Mouse (Mus musculus) heart, postnatal 14 days (tissue): Measurements from ENCODE around the gene Pip4p1. TPM values are rescaled to one million over a fixed set of nuclear protein-coding genes. Genes with fewer than 3 reads are reported as not detected.

ENCODE experiments used
- DNase-seq, 2 experiments: peaks; one replicate each; pipeline ENCODE4 v3.0.0; 2021 to 2022
- intact Hi-C: fragments of 180-260 bp; cut with DNase I; formaldehyde crosslinking; loops from one replicate; pipeline ENCODE4 v1.15.1; 2025
- total RNA-seq, 2 experiments: library from RNA; stranded (reverse); gene quantifications; 2 replicates each; pipeline ENCODE4 v1.2.3; 2021

Pip4p1 gene
- total RNA-seq, 2 experiments from 2014 or later, result 19.2 to 21.8 TPM

- peak; percentile 17 to 42 for DNase-seq
- intact Hi-C loops, result no loop called here
Observed at GRCm38 (mm10) chr14:50897374-50897765, 33.3 kb downstream of the Pip4p1 start, which contains the start of gene Klhl33. Gene Klhl33, minus strand, starts transcription at chr14:50897507.

GRCm38 (mm10) chr14:50896747-50897373 lies 33.8 kb downstream of the Pip4p1 start:
- DNase-seq, result peak in 1 of 2 experiments; percentile 23
- intact Hi-C loops, result no loop called here

- intact Hi-C loops, result no loop called here
Observed at GRCm38 (mm10) chr14:50895985-50896746, 34.5 kb downstream of the Pip4p1 start.

GRCm38 (mm10) chr14:50895407-50895806 lies 35.2 kb downstream of the Pip4p1 start:
- intact Hi-C loops, result no loop called here
- DNase-seq, result no peak

More at GRCm38 (mm10) chr14:50895985-50896746, 34.5 kb downstream of the Pip4p1 start:
- peak; percentile 58 to 62 for DNase-seq

DNA sequence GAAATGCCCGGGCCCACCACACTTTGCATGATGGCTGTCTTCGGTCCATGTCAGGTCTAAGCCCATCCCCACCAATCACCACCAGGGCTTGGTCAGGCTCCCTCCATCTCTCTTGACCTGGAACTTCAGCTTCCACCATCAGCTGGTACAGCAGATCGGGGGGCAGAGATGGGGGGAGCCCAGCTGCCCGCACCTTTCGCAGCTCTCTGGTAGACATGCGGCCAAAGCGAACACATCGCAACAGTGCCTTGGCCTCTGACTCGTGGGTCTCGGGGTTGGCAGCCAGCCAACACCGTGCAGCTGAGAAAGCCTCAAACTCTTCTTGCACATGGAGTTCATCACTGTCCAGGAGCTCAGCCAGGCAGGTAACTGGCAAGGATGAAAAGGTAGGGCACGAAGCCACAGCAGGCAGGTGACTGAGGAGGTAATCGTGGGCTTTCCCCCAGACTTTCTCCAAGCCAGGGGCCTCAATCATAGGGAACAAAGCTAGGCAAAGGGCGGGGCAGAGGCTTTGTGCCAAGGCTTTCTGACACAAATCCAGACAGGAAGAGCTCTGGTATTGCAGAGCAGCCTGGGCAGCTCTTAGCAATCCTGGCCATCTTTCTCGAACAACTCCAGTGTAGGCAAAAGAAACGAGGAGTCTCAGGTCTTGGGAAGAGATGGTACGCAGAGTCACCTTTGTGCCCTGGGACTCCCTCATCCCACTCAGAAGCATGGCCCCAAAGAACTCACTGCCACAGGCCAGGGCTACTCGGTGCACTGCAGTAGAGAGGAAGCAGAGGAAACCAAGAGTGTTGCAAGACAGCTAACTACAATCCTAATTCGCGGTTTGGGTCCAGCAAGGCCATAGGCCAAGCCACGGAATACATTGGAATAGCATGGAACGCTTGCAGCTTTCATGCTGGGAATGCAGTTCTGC lies 37.9 kb downstream of the Pip4p1 start:
- DNase-seq, result peak; percentile 29 to 34
- intact Hi-C loops, result no loop called here

- no peak for DNase-seq
- intact Hi-C loops, result no loop called here
Observed at GRCm38 (mm10) chr14:50892091-50892490, 38.6 kb downstream of the Pip4p1 start.

DNA sequence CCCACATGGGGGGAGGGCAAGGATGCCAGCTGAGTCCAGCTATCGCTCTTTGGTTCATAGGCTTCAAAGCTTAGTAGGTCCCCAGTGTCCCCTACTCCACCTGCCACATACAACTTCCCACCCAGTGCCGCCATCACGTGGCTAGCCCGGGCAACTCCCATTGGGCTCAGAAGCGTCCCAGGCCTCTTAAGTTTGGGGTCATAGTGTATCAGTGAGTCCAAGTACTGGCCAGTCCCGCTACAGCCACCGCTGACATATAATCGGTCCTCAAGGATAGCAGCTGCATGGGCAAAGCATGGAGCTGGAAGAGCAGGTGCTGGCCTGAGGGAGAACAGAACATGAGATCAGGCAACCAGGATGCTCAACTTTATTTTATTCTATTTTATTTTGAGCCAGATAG lies 39.0 kb downstream of the Pip4p1 start:
- DNase-seq, result no peak
- intact Hi-C loops, result no loop called here

GRCm38 (mm10) chr14:50876236-50876950 lies 54.3 kb downstream of the Pip4p1 start:
- intact Hi-C loops, result no loop called here
- no peak for DNase-seq

Other genes with a start within 250 kb of the Pip4p1 start
- gene Olfr747, start 237.7 kb downstream of the Pip4p1 start, total RNA-seq, result not detected
- not detected for gene Olfr748, start 223.5 kb downstream of the Pip4p1 start, total RNA-seq
- not detected for gene Olfr749, start 185.8 kb downstream of the Pip4p1 start, total RNA-seq
- gene Ttc5, start 145.3 kb downstream of the Pip4p1 start, total RNA-seq, result 10 to 100 TPM; 18.1 to 24.3 TPM
- not detected for gene Ccnb1ip1, start 123.1 kb downstream of the Pip4p1 start, total RNA-seq
- gene Parp2, start 123.0 kb downstream of the Pip4p1 start, total RNA-seq, result 10 to 100 TPM; 13.3 to 14.1 TPM
- 10 to 100 TPM; 10.4 to 15.5 TPM for gene Tep1, start 60.3 kb downstream of the Pip4p1 start, total RNA-seq
- gene Klhl33, start 33.3 kb downstream of the Pip4p1 start, total RNA-seq, result 10 to 100 TPM; 14.5 to 22.5 TPM
- 10 to 100 TPM; 59.4 to 63.9 TPM for gene Osgep, start 6.0 kb downstream of the Pip4p1 start, total RNA-seq
- 10 to 100 TPM; 26.3 to 29.4 TPM for gene Apex1, start 5.9 kb downstream of the Pip4p1 start, total RNA-seq
- gene Pnp, start 226 bp upstream of the Pip4p1 start, total RNA-seq, result 10 to 100 TPM; 15.6 to 17.3 TPM
- 10 to 100 TPM; 11.1 to 13.0 TPM for gene Gm49342, start 13.7 kb upstream of the Pip4p1 start, total RNA-seq
- gene Pnp2, start 25.1 kb upstream of the Pip4p1 start, total RNA-seq, result 1 to 10 TPM in 1 of 2 experiments, under 1 TPM in 1; 0.39 to 1.2 TPM
- gene Rnase10, start 76.9 kb upstream of the Pip4p1 start, total RNA-seq, result under 1 TPM in 1 of 2 experiments, not detected in 1; 0.22 TPM
- not detected for gene Rnase9, start 111.0 kb upstream of the Pip4p1 start, total RNA-seq
- not detected for gene Rnase11, start 119.3 kb upstream of the Pip4p1 start, total RNA-seq
- gene Rnase12, start 126.8 kb upstream of the Pip4p1 start, total RNA-seq, result not detected
- gene Olfr750, start 143.6 kb upstream of the Pip4p1 start, total RNA-seq, result not detected
- 10 to 100 TPM; 45.7 to 58.6 TPM for gene Rnase4, start 160.2 kb upstream of the Pip4p1 start, total RNA-seq
- gene Ang, start 160.3 kb upstream of the Pip4p1 start, total RNA-seq, result 1 to 10 TPM; 5.8 to 6.5 TPM
- not detected for gene Eddm3b, start 183.6 kb upstream of the Pip4p1 start, total RNA-seq
- 1 to 10 TPM in 1 of 2 experiments, under 1 TPM in 1; 0.43 to 1.1 TPM for gene Rnase6, start 193.1 kb upstream of the Pip4p1 start, total RNA-seq
- gene Rnase1, start 215.9 kb upstream of the Pip4p1 start, total RNA-seq, result not detected
- not detected for gene Rnase2b, start 231.4 kb upstream of the Pip4p1 start, total RNA-seq